Mouse (Mus musculus): Measurements from ENCODE around the gene Plekhg3.

The Plekhg3 gene

GRCm38 (mm10) chr12:76585028-76585427, 54.3 kb downstream of the Plekhg3 start:
- DNase-seq (ENCODE audit: low read depth): no peak

GRCm38 (mm10) chr12:76587357-76587756, 56.7 kb downstream of the Plekhg3 start:
- DNase-seq (ENCODE audit: low read depth): no peak

- DNase-seq (ENCODE audit: low read depth): no peak
Observed at GRCm38 (mm10) chr12:76589531-76589930, 58.8 kb downstream of the Plekhg3 start.

- no peak for DNase-seq (ENCODE audit: low read depth)
Observed at GRCm38 (mm10) chr12:76591037-76591436, 60.3 kb downstream of the Plekhg3 start.

GRCm38 (mm10) chr12:76592213-76592612, 61.5 kb downstream of the Plekhg3 start:
- DNase-seq (ENCODE audit: low read depth): peak; percentile 57

- DNase-seq (ENCODE audit: low read depth): no peak
Observed at GRCm38 (mm10) chr12:76593254-76593653, 62.6 kb downstream of the Plekhg3 start.

- DNase-seq (ENCODE audit: low read depth): peak; percentile 85
Observed at GRCm38 (mm10) chr12:76593839-76594322, 63.2 kb downstream of the Plekhg3 start.

GRCm38 (mm10) chr12:76594556-76594955, 63.9 kb downstream of the Plekhg3 start:
- no peak for DNase-seq (ENCODE audit: low read depth)

- no peak for DNase-seq (ENCODE audit: low read depth)
Observed at GRCm38 (mm10) chr12:76595830-76596229, 65.1 kb downstream of the Plekhg3 start.

- peak; percentile 46 for DNase-seq (ENCODE audit: low read depth)
Observed at GRCm38 (mm10) chr12:76596292-76597023, 65.8 kb downstream of the Plekhg3 start.

GRCm38 (mm10) chr12:76597577-76598100, 66.9 kb downstream of the Plekhg3 start:
- DNase-seq (ENCODE audit: low read depth): no peak

GRCm38 (mm10) chr12:76598196-76598928, 67.7 kb downstream of the Plekhg3 start:
- no peak for DNase-seq (ENCODE audit: low read depth)

- no peak for DNase-seq (ENCODE audit: low read depth)
Observed at GRCm38 (mm10) chr12:76603779-76604178, 73.1 kb downstream of the Plekhg3 start.

- no peak for DNase-seq (ENCODE audit: low read depth)
Observed at GRCm38 (mm10) chr12:76604546-76604945, 73.9 kb downstream of the Plekhg3 start.

GRCm38 (mm10) chr12:76605837-76606236, 75.1 kb downstream of the Plekhg3 start:
- DNase-seq (ENCODE audit: low read depth): no peak

GRCm38 (mm10) chr12:76608241-76608640, 77.5 kb downstream of the Plekhg3 start:
- no peak for DNase-seq (ENCODE audit: low read depth)

- DNase-seq (ENCODE audit: low read depth): no peak
Observed at GRCm38 (mm10) chr12:76608997-76609565, 78.4 kb downstream of the Plekhg3 start.

- DNase-seq (ENCODE audit: low read depth): no peak
Observed at GRCm38 (mm10) chr12:76612621-76613020, 81.9 kb downstream of the Plekhg3 start.

GRCm38 (mm10) chr12:76614868-76615579, 84.3 kb downstream of the Plekhg3 start:
- no peak for DNase-seq (ENCODE audit: low read depth)

GRCm38 (mm10) chr12:76615580-76615937, 84.9 kb downstream of the Plekhg3 start:
- DNase-seq (ENCODE audit: low read depth): no peak

GRCm38 (mm10) chr12:76618175-76618574, 87.5 kb downstream of the Plekhg3 start:
- no peak for DNase-seq (ENCODE audit: low read depth)

GRCm38 (mm10) chr12:76619847-76620246, 89.2 kb downstream of the Plekhg3 start:
- DNase-seq (ENCODE audit: low read depth): no peak
